Mouse (Mus musculus) lung, adult 18-20 months (tissue): ENCODE measurements at regions not wholly inside any gene's neighbourhood (a gene's known extent, or its start where the extent isn't known, plus 50 kb on each side); places are given as distances from the start of the nearest gene placed in this dataset.
A peak's percentile ranks its signal among the peaks of the same experiment; 100 is the strongest.

Experiments used
- DNase-seq, 2 experiments: peaks; one replicate each; pipeline ENCODE4 v3.0.0; 2022; ENCODE audit warnings: mixed read lengths in 2 of 2

DNA sequence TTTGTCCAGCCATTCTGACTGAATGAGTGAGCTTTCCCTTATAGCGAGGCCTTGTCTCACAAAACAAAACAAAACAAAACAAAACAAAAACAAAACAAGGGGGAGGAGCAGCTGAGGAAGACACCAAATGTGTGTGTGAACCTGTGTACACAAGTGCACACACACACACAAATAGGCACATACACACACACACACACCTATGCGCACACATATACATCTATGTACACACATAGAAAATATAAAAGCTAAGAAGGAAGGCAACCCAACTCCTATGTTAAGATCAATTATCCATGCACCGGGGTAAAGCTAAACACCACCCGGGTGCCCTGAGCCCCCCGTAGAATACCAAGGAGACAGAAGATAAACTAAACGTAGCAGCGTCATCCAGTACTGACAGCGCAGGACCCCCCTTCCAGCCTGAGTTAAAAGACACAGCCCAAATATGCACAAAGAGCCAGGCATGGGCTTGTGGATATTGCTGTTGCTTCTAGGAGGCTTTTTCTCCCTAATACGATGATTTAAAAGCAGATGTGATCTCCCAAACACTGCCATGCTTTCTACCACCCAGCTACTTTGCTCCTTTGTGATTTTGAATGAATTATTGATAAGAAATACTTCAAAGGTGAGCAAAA is 108.4 kb upstream of the Ptbp2 start:
- no peak for DNase-seq

DNA sequence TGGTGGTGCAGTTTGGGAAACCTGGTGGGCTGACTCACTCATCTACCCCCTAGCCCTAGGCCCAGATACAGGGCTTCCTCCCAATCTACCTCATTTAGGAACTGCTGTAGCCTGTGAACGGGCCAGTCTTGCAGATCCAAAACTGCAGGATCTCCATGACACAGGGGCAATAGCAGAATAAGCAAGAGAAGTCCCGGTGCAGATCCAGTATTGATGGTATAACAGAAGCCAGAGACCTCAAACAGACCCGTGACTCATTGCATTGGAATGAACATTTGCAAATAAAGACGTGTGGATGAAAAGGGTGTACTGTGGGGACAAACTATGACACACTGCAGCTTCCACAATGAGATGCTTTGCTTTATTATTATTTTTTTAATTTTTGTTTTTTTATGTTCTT is 106.6 kb upstream of the Ptbp2 start:
- DNase-seq = peak in 1 of 2 experiments; percentile 17

DNA sequence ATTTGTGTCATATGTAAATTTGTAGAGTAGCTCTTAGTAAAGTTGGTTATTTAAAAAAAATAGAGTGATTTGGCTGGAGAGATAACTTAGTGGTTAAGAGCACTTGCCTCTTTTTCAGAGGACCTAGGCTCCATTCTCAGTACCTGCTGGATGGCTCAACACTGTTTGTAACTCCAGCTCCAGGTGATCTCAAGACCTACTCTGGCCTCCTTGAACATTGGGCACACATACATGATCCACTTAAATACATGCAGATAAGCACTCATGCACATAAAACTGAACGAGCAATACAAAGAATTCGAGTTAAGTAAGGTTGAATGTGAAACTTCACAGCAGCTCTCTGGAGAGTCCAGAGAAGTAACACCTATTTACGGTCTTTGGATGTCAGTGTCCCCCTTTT is 104.2 kb upstream of the Ptbp2 start:
- DNase-seq = no peak

DNA sequence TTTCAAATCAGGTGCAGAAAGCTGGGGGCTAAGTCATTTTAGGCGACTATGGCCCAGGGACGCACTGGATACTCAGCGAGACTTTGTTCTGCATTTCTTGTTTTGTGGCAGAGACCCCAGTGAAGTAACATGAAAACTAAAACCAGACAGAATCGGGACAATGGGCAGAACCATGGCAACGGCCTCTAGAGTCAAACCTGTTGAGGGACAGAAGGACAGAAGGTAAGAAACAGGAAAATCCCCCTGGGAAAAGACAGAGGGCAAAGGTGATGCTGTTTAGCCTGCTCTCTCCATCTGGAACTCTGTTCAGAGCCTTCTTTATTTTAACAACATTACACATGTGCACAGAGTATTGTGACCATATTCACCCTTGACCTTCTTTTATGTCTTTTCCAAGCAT is 92.1 kb upstream of the Ptbp2 start:
- no peak for DNase-seq

DNA sequence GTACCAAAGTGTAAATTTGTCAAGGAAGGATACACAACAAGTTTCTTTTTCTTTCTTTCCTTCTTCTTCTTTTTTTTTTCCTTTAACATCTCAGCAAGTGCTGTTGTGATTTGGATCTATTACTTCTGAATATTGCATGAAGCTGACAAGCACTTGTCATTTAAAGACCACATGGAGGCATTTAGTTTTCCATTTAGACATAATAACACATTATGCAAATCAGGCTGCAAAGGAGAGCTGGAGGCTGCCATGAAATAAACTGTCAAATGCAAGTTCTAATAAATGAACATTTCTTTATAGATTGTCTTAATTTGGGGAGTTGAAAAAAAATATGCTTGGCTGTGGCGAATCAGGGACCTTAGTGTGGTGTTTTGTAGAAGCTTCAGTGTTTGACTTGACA is 90.8 kb upstream of the Ptbp2 start:
- DNase-seq = no peak

DNA sequence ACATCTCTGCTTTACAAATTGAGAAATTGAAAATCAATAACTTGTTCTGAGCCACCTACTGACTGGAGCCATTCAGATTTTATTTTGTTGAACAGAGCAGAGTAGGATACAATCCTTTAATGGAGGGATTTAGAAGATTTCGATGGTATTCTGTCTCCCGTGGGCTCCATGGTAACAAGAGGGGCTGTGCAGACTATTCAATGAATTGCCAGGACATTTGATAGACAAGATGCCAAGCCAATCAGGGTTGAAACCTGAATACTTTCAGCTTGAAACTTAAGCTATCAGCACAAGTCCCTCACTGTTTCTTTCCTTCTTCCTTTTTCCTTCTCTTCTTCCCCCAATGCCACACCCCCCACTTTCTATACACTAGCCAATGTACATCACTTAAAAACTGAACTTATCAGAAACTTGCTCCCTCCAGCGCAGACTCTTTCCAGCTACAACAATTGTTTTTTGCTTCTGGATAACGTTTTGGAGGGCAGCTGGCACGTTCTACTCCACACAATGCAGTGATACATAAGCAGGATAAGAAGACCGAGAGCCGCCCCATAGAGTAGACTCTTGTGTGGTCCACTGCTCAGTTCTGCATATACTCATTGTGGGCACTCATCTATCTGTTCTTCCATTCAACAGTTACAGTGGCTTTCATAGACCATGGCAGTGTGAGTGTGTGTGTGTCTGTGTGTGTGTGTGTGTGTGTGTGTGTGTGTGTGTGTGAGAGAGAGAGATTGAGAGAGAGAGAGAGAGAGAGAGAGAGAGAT is 78.1 kb upstream of the Ptbp2 start:
- DNase-seq = no peak
